Comparison of ENCODE assay signal across 8 mouse cellular contexts in genomic region chr4:57782549-57783390, GRCm38 (mm10).
DNase-seq lines count a peak whose midpoint lies in the region; ATAC-seq lines count a peak whose summit lies in the region.

No protein-coding gene starts in this region.

- DNase-seq in kidney, adult 11 months = no peak
- peak; percentile 37 for DNase-seq in ZHBTc4 (ENCODE audit: low read depth, low spot score)
- peak; percentile 52 for DNase-seq in limb, embryonic 10.5 days (ENCODE audit: low spot score)
- peak; percentile 73 for DNase-seq in thymus, postnatal 4 days
- DNase-seq in left cerebral cortex, postnatal 14 days (ENCODE audit: low spot score in 2 of 2) = no peak

- peak overlapping the region; percentile 53 for H3K4me2 ChIP-seq in kidney, embryonic 14.5 days (replicated peaks; ENCODE audit: low read depth, low read length)
- H3K4me2 ChIP-seq in heart, embryonic 13.5 days = peak overlapping the region; percentile 79
- peak overlapping the region; percentile 90 for H3K4me2 ChIP-seq in midbrain, embryonic 16.5 days (ENCODE audit: low read length)

- 2% methylated on average over 33 of the region's 33 CpGs for WGBS in kidney, embryonic 14.5 days
- 6% methylated on average over 33 of the region's 33 CpGs for WGBS in heart, embryonic 13.5 days
- 3% methylated on average over 33 of the region's 33 CpGs for WGBS in limb, embryonic 10.5 days
- 3% methylated on average over 33 of the region's 33 CpGs for WGBS in midbrain, embryonic 16.5 days

- no peaks in the 10 kb centered on the region for H3K36me3 ChIP-seq in kidney, embryonic 14.5 days (ENCODE audit: control insufficient read depth, insufficient read depth, low read length)
- H3K36me3 ChIP-seq in heart, embryonic 13.5 days = peaks cover 5% of the 10 kb centered on the region
- no peaks in the 10 kb centered on the region for H3K36me3 ChIP-seq in limb, embryonic 10.5 days
- no peaks in the 10 kb centered on the region for H3K36me3 ChIP-seq in midbrain, embryonic 16.5 days (ENCODE audit: control insufficient read depth, insufficient read depth, low read length)

- peaks cover 15% of the 10 kb centered on the region for H3K27me3 ChIP-seq in kidney, embryonic 14.5 days (ENCODE audit: control insufficient read depth, insufficient read depth, low read length)
- no peaks in the 10 kb centered on the region for H3K27me3 ChIP-seq in heart, embryonic 13.5 days (replicated peaks)
- H3K27me3 ChIP-seq in limb, embryonic 10.5 days (ENCODE audit: low read depth, poor library complexity, severe bottlenecking) = peaks cover 29% of the 10 kb centered on the region
- peaks cover 3% of the 10 kb centered on the region; the same call in 1 of the 2 replicates for H3K27me3 ChIP-seq in midbrain, embryonic 16.5 days (ENCODE audit: control insufficient read depth, insufficient read depth, low read depth, low read length)

- peaks cover 22% of the 10 kb centered on the region; the same call in 1 of the 2 replicates for H3K4me1 ChIP-seq in kidney, embryonic 14.5 days (ENCODE audit: control insufficient read depth, insufficient read depth, low read length)
- H3K4me1 ChIP-seq in heart, embryonic 13.5 days = peaks cover 49% of the 10 kb centered on the region
- H3K4me1 ChIP-seq in limb, embryonic 10.5 days = peaks cover 37% of the 10 kb centered on the region
- peaks cover 20% of the 10 kb centered on the region for H3K4me1 ChIP-seq in midbrain, embryonic 16.5 days (ENCODE audit: control insufficient read depth, insufficient read depth, low read length)

- no peaks in the 10 kb centered on the region for H3K9me3 ChIP-seq in kidney, embryonic 14.5 days (ENCODE audit: control insufficient read depth, low read length)
- H3K9me3 ChIP-seq in heart, embryonic 13.5 days = no peaks in the 10 kb centered on the region
- no peaks in the 10 kb centered on the region for H3K9me3 ChIP-seq in limb, embryonic 10.5 days (replicated peaks)
- H3K9me3 ChIP-seq in midbrain, embryonic 16.5 days (replicated peaks; ENCODE audit: control insufficient read depth, low read length, poor library complexity, severe bottlenecking) = no peaks in the 10 kb centered on the region

- peak overlapping the region; percentile 42 for H3K4me3 ChIP-seq in kidney, embryonic 14.5 days (ENCODE audit: low read length)
- peak overlapping the region; percentile 55 for H3K4me3 ChIP-seq in heart, embryonic 13.5 days
- H3K4me3 ChIP-seq in limb, embryonic 10.5 days = peak overlapping the region; percentile 60
- peak overlapping the region; percentile 53 for H3K4me3 ChIP-seq in midbrain, embryonic 16.5 days (ENCODE audit: low read depth, low read length)

- no peak; the same call in 1 of the 2 replicates for ATAC-seq in kidney, embryonic 14.5 days (ENCODE audit: low FRiP score, low TSS enrichment)
- ATAC-seq in heart, embryonic 13.5 days (ENCODE audit: extremely low read depth, insufficient number of reproducible peaks, low FRiP score, low TSS enrichment) = 0 out of 2 replicates have a peak, but pooled peaks have one; percentile 15
- ATAC-seq in midbrain, embryonic 16.5 days = peak; percentile 62

- no peak overlapping the region for H3K27ac ChIP-seq in kidney, embryonic 14.5 days (ENCODE audit: low read depth, low read length)
- peak overlapping the region; percentile 13 for H3K27ac ChIP-seq in heart, embryonic 13.5 days (replicated peaks)
- peak overlapping the region; percentile 3; the same call in 1 of the 2 replicates for H3K27ac ChIP-seq in limb, embryonic 10.5 days
- H3K27ac ChIP-seq in midbrain, embryonic 16.5 days (ENCODE audit: low read length) = no peak overlapping the region

- 0 out of 2 replicates have a peak overlapping the region, but pooled peaks have one; percentile 19 for H3K9ac ChIP-seq in kidney, embryonic 14.5 days (ENCODE audit: low read depth, low read length)
- peak overlapping the region; percentile 79 for H3K9ac ChIP-seq in heart, embryonic 13.5 days
- H3K9ac ChIP-seq in midbrain, embryonic 16.5 days (ENCODE audit: low read depth, low read length) = peak overlapping the region; percentile 70

- intact Hi-C loops in left cerebral cortex, postnatal 14 days (cut with DNase I) = loop anchor here (5.0 kb wide), 1 partner anchor 110 kb away; no protein-coding TSS in a partner anchor

Comparison
In these comparisons a context has a peak if more than half of its experiments do, and no peak if none do; other contexts are left out.
1. H3K27ac ChIP-seq: peak in heart, embryonic 13.5 days (single experiment) and limb, embryonic 10.5 days (single experiment); none in kidney, embryonic 14.5 days (single experiment) and midbrain, embryonic 16.5 days (single experiment).
2. H3K9ac ChIP-seq: peak in every context shown above with its lines; median percentile 79 in heart, embryonic 13.5 days; 70 in midbrain, embryonic 16.5 days; 19 in kidney, embryonic 14.5 days.
3. DNase-seq: peak in ZHBTc4 (single experiment), limb, embryonic 10.5 days (single experiment) and thymus, postnatal 4 days (single experiment); none in kidney, adult 11 months (single experiment) and left cerebral cortex, postnatal 14 days (0 of 2).
4. Peak in every context shown above with its lines, with median percentiles within 50 percentile points of each other: H3K4me2 ChIP-seq and H3K4me3 ChIP-seq.